Mouse (Mus musculus) adrenal gland, adult 8-10 months (tissue): ENCODE data around the gene Bcar1. TPM values are rescaled to one million over a fixed set of nuclear protein-coding genes. Genes with fewer than 3 reads are reported as not detected.

ENCODE experiments used
- DNase-seq: peaks from one replicate; pipeline ENCODE4 v3.0.0; 2022
- total RNA-seq, 4 experiments: library from RNA; stranded (reverse); gene quantifications; 2 replicates each; pipeline ENCODE4 v1.2.4; 2022

The Bcar1 gene
- total RNA-seq, 4 experiments from 2014 or later, result 86.1 to 150 (median 104) TPM

DNA sequence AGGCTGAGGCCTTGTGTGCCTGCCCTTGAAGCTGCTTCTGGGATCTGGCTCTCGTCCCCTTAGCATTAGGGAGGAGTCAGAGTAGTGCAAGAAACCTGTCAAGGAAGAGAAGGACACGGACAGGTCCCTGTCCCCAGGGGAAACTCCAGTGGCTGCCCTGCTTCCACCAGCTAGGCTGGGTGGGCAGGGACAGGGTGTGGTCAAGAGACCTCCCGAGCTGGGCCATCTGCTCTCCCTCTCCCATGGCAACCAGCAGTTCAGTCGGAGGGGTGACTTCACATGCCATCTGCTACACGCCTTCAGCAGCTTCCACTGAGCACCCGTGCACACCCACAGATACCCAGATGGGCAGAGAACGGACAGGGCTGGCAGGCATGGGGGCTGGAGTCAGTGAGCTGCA is 7.3 kb downstream of the Bcar1 start:
- no peak for DNase-seq

- no peak for DNase-seq
Measured at GRCm38 (mm10) chr8:111735791-111736190, 7.8 kb downstream of the Bcar1 start.

GRCm38 (mm10) chr8:111735335-111735761 is 8.3 kb downstream of the Bcar1 start:
- DNase-seq, result no peak

GRCm38 (mm10) chr8:111734244-111734960 is 9.2 kb downstream of the Bcar1 start:
- no peak for DNase-seq

DNA sequence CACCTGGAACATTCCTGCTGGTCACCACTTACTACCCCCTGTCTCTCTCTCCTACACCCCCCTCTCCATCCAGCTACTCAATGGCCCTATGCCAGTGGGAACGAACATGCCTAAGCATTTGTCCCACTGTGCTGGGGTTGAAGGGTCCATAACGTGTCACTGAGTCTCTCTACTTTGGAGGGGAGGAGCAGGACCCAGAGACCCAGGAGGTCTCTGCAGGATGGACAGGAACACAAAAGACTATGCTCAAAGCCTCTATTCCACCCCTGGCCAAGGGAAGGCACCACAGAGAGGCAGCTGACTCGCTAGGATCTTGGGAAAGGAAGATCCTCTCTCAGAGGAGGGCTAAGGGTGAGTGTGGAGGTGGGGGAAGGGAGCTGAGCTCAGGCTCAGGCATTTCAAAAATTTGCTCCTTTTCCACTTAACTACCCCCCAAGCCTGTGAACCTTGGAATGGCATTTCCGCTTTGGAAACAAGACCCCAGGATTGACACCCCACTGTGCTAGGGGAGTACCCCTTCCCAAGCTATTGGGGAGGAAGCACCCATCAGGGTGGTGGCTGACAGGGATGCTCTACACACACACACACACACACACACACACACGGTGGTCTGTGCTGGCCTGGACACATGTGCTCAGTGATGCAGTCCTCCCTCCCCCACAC is 9.9 kb downstream of the Bcar1 start:
- no peak for DNase-seq

DNA sequence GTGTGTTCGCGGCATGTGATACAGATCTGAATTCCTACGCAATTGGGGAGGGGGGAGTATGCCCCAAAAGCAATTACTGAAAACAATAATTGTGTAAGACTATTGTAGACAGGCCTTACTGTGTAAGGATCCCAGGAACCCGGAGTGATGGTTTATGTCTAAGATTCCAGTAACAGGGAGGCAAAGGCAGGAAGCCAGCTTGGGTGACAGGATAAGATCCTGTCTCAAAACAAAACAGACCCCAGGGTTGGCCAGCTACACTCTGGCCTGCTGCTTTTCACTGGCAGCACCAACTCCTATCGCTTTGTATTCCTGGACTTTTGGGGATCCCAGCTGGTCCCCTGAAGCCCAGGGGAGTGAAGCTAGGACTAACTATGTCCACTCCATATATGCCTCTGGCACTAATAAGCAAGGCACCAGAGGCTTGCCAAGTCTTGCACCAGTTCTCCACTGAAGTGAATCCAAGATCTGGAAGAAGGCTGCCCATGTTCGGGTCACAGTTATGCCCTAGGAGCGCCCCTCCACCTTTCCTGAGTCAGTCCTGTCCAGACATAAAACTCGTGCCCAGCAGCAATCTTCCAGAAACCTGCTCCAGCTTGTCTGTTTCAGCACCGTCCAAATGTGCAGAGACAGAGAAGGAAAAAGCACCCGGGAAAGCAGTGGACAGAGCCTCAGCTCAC is 11.1 kb downstream of the Bcar1 start:
- no peak for DNase-seq

- peak; percentile 98 for DNase-seq
Measured at GRCm38 (mm10) chr8:111732004-111732403, 11.6 kb downstream of the Bcar1 start.

GRCm38 (mm10) chr8:111731231-111731977 is 12.2 kb downstream of the Bcar1 start:
- no peak for DNase-seq

GRCm38 (mm10) chr8:111729233-111730170 is 14.1 kb downstream of the Bcar1 start:
- peak; percentile 82 for DNase-seq

GRCm38 (mm10) chr8:111728481-111728880 is 15.1 kb downstream of the Bcar1 start:
- DNase-seq, result no peak

DNA sequence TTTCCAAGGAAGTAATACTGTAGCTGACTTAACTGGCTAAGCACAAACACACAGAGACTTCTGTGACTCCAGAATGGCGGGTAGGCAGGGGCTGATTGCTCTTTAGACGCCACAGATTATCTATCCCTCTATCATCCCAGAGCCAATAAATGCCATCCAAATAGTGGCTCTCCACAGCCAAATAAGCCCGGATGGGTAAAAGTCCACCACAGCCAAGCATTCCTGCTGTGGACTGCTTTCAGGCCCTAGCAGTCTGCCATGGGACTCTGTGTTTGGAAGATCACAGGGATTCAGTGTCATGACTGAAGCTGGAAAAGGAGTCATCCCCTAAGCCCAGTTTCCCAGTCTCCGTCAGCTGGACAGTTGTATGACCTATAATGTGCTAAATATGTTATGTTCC is 16.1 kb downstream of the Bcar1 start:
- DNase-seq, result no peak

DNA sequence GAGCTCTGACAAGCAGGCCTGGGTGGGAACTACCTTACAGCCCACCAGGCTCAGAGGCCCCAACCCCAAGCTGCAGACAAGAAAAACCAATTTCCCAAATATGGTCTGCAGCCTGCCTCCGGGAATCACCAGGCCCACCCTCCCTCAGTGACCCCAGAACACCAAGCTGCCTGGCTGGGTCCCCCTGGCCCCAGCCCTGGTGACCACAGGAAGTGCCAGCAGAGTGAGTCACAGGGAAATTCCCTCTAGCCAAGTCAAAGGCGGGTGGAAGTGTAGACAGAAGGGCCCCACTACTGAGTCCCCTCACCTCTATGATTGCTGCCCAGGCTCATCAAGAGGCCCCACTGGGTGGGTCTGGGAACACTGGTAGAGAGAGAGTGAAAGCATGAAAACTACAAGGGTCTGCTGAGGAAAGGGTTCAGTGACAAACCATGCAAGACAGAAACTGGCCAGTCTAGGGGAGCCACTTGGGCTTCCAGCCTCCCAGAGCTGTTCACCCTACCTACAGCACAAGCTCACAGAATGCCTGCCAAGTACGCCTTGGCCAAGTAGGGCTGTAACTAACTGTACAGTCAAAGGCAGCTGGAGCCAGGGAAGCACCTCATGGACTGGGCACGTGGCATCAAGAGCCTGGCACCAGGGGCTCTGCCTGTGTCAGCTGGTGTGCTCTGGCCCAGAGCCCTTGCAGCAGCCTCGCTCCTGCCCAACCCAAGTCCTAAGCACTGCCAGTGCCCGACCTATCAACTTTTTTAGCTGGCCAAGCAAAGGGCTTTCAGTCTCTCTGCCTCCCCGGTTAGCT is 17.3 kb downstream of the Bcar1 start:
- DNase-seq, result peak; percentile 89

DNA sequence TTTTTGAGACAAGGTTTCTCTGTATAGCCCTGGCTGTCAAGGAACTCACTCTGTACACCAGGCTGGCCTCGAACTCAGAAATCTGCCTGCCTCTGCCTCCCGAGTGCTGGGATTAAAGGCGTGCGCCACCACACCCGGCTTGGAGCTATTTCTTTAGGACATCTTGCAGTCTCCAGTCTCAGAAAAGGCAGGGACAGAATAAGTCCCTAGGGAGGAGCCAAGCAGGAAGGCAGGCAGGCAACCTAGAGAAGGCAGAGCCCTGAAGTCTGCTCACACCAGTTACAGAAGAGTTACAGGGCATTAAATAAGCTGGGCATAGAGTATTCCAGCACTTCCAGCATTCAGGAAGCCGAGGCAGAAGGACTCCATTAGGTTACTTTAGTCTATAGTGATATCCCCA is 18.3 kb downstream of the Bcar1 start:
- DNase-seq, result no peak

DNA sequence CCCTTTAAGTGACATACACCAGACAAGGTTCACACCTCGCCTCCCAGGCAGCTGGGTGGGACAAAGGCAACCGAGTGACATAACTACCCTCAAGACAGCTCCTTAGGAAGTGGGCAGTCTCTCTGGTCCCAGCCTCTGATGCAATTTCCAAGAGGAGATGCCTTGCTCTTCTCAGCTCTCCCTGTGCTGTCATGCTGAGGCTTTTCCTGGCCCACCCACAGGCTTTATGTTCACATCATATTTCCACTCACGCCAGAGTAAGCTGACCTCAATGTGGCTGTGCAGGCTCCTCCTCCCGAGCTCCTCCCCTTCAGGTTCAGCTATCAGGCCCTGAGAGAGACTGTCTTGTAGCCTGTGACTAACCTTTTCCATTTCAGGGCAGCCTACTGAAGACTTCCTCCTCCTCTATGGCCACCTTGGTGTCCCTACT is 23.5 kb downstream of the Bcar1 start:
- peak; percentile 4 for DNase-seq

- peak; percentile 3 for DNase-seq
Measured at GRCm38 (mm10) chr8:111718937-111719336, 24.7 kb downstream of the Bcar1 start.

DNA sequence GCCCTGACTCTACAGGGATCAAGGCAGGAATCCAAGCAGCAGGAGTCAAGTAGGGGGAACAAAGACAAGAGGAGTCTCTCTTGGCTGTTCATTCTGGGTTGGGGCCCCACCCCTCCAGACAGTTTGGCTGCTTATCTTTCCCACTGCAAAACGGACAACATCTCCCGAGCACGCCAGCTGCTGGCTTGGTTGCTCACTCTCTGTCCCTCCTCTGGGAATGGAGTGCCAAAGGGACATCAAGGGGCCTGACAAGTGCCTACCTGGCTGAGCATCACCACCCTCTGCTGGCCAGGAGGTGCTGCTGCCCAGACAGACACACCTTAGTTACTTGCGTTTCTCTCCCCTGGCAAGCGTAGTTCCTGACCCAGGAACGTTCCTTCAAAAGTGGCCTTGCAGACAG is 25.7 kb downstream of the Bcar1 start:
- peak; percentile 21 for DNase-seq

DNA sequence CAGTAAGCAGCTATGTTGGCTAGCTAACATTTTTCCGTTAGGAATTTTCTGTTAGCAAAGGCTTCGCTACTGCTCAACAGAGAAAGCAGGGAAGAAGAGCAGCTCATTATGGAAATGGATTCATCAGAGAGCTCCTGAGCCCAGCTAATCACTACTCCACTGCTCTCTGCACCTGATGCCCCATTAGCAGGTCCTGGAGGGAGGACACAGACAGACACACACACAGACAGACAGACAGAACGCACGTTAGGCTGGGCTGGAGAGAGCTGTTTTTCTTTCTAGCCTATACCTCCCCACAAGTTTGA is 26.2 kb downstream of the Bcar1 start:
- DNase-seq, result no peak

DNA sequence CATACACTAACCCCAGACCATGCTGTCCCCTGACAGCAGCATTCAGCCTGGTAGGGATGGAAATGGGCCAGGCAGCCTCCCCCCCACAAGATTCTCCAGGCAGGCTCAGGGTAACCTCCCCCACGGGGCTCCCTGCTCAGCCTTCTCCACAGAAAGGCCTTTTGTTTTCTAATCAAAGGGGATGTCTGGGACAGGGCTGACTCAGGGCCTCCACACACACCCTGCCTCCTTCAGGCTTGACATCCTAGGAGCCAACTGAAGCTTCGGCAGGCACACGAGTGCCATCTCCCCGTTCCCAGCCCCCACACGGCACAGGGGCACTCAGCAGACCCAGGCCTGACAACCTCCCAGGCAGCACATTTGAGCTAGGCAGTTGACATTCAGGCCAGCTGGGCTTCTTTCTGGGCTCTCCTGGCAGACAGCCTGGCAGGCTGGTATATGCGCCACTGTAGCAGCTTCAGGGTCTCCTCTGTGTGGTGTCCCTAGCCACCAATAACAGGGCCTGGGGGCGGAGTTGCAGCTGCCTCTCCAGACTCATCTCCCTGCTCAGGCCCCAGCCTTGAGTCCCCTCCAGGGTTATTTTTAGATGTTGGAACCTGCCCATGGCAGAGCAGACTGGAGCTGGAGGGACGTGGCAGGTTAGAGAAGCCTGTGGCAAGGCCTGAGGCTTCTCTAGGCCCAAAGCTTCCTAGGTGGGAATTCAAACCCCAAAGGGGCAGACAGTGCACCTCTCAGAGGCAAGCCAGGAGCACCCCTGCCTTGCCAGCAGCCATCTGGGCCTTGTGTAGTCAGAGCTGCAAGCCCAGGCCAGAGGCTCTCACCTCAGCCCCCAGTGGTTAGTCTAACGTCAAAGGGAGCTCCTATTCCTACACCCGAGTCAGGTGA is 26.8 kb downstream of the Bcar1 start:
- peak; percentile 73 for DNase-seq

- DNase-seq, result no peak
Measured at GRCm38 (mm10) chr8:111715514-111715913, 28.1 kb downstream of the Bcar1 start.

GRCm38 (mm10) chr8:111714295-111714694 is 29.3 kb downstream of the Bcar1 start:
- no peak for DNase-seq
